Mouse (Mus musculus) inflammation-experienced regulatory T-cells, adult 6 months (primary cell): ENCODE measurements at regions not wholly inside any gene's neighbourhood (a gene's known extent, or its start where the extent isn't known, plus 50 kb on each side); places are given as distances from the start of the nearest gene placed in this dataset.

Experiments
- ATAC-seq: one replicate; pipeline ENCODE4 v1.8.0; 2017

DNA sequence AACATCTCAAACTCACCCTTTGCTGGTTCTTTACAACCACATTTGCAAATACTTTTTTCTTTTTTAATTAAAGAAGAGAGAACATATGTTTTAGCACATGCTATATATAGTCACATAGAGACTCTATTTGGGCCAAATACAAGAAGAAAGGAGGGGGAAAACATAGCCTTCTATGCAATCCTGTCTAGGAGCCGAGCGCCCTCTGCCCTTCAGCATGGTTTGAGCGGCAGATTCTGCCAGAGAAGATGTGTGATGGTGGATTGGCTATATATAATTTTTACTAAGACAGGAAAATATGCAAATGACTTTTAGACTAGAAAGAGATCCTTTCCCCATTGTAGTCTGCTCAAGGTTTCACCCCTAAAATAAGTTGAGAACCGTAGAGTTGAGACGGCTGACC, 60.0 kb upstream of the Myom1 start:
- ATAC-seq, result peak; percentile 60

DNA sequence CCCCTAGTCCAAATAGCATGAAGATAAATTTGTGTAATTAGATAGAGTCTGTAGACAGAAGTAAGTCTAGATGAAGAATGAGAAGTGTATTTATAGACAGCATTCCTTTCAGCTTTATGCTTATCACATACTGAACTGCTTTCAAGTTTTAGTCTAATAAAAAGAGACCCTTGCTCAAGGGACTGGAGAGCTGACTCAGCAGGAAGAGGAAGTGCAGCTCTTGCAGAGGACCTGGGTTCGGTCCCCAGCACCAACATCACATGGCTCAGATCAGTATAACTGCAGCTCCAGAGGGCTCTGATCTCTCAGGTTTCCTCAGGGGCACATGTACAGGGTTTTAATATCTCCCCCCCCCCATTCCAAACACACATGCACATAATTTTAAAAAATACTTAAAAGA, 68.2 kb upstream of the Myom1 start:
- ATAC-seq, result no peak

DNA sequence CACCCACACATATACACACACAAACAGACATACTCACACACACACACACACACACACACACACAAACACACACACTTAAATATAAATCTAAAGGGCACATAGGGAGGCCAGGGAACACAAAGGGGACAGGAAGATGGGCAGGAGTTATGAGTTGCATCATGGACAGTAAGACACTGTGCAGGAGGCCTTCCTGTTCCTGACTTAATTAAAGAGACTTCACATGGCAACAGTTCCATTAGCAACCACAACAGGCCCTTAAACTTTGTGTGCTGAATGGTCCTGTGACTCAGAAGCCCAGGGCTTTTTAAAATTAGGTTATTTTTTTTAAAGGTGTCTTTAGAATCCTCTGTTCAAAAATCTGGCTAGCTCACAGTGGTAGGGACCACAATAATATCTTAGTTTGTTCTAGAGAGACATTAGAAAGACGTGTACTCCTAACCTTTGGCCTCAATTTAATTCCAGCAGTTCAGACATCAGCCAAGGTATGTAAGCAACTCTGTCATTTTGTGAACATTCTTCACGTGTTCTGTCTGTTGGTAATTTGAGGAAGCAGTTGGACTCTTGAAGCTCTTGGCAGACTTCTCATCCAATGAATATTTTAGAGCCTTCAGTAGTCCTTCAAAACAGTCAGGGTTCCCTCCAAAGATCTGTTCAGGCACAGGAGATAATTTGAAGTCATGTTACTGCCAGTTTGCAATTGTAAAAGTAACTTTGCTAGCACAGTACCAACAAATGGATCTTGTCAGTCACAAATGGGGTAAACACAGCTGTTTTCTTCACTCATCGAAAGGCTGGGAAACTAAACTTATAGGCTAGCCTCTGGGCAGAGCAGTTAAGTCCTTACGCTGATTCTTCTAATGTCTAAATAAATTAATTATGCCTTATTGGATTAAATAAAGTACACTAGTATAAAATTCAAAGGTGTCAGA, 69.0 kb upstream of the Myom1 start:
- no peak for ATAC-seq

DNA sequence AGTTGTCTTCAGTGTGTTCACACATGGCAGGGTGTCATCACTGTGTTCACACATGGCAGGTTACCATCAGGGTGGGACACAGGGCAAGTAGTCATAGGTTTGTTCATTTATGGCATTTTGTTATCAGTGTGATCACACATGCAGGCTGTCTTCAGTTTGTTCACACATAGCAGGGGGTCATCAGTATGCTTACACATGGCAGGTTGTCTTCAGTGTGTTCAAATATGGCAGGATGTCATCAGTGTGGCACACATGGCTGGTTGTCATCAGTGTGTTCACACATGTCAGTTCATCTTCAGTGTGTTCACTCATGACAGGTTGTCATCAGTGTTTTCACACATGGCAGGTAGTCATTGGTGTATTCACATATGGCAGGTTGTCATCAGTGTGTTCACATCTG, 69.9 kb upstream of the Myom1 start:
- ATAC-seq, result no peak

DNA sequence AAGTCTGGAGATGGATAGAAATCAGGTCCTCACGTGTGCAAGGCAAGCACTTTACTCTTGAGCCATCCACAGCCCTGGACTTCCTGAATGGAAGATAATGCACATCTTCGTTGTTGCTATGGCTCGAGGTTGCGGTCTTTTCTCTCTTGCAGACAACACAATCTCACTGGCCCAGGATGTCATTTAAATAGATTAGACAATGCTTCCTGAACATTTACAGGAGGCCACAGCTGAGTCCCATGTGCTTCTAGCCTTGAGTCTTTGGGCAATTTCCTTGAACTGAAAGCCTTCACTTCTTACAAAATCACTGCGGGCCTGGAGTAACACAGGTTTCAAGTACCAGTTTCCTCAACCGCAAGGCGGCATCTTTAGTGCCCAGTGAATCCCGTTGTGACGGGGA, 71.8 kb upstream of the Myom1 start:
- ATAC-seq, result no peak

DNA sequence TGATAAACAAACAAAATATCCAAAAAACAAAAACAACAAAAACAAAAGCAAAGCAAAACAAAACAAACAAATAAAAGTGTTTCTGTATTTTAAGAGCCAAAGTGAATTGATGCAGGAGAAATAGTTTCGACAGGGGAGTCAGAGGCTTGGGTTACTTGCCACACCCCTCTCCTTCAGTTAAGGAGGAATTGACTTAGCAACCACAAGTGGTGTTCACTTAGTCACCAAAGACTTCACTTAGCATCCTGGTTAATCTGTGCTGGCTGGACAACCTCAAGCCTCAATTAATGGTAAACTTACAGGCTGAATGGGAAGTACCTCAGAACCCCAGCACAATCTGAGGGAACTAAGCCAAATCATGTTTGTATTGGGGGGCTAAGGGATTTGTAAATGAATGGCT, 72.9 kb upstream of the Myom1 start:
- no peak for ATAC-seq

DNA sequence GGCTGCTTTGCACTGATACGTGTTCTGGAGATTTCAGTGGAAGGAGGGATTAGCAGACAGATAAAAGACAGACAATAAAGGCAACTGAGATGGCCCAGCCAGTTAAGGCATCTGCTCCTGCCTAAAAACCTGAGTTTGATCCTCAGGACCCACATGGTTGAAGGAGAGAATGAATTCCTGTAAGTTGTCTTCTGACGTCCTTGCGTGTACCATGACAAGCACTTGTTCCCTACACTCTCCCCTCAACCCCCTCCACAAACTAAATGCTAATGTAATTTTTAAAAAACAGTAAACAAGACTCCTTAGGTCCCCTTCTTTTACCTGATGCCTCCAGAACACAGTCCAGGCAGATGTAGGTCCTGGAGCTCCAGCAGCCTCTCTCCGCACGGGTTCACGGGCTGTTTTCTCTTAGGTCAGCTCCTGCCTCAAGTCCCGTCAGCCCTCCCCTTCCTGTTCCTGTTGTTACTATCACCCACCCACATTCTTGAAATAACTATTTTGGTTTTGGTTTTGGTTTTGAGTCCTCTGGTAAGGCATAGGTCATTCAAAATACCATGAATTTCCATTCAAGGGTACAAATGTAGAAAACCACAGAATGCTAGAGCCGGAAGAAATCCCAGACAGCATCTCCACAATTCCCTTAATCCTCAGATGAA, 71.3 kb upstream of the Tgif1 start:
- peak; percentile 99 for ATAC-seq

DNA sequence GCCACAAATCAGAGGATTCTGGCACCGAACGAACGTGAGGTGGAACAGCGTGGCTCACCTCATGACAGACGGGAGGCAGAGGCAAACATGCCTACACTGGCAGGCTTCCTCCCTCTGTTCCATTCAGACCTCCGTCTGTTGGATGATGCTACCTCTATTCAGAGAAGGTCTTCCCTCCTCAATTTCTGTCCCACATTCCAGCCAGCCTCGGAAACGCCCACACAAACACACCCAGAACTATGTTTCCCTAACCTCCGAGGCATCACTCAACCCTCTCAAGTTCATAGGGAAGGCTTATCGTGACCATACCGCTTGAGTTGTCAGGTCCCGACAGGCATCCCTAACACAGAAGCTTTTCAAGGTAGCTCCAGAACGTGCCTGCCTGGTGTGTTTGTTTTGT, 68.3 kb upstream of the Tgif1 start:
- ATAC-seq, result no peak

DNA sequence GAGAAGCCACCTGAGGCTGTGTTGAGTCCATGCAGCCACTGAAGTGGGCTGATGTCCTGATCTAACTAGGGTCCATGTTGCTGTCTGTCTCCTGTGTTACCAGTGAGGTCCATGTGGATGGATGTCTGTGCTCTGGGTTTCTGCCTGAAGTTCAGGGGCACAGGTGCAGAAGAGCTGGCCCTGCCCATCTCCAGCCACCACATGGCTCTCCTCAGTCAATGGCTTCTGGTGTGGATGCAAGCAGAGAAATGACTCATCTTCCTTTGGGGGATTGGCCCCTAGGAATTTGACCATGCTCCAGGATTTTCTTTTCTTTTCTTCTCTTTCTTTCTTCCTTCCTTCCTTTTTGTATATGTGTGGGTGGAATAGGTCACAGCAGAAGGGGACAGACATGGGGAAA, 66.8 kb upstream of the Tgif1 start:
- no peak for ATAC-seq

DNA sequence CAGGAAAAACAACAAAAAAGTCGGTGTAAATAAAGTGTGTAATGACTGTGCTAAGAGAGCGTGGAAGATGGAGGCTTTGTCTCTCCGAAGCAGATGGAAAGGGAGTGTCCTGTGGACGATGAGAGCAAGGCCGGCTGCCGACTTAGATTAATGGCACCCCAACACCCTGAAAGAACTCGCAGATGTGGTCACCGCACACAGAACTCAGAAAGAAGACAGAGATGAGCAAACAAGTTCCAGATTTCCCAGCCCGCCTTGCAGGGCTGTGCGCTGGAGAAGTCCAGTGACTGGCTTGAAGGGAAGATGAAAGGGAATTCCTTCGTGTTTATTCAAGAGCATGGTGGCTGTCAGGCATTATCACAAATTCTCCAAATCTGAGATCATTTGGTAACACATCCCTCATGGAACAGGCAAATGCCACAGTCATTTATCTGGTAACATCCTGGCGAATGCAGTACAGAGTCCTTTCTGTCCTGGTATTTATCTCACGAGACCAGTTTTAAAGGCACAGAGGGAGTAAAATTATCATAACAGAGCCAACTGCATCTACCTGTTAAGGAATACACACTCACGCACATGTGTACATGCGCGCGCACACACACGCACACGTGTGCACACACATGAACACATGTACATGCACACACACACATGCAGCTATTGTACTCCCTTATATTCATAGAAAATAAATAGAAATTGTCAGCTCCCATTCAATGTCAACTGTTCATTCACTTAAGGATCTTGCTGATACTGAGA, 64.0 kb upstream of the Tgif1 start:
- ATAC-seq, result no peak

DNA sequence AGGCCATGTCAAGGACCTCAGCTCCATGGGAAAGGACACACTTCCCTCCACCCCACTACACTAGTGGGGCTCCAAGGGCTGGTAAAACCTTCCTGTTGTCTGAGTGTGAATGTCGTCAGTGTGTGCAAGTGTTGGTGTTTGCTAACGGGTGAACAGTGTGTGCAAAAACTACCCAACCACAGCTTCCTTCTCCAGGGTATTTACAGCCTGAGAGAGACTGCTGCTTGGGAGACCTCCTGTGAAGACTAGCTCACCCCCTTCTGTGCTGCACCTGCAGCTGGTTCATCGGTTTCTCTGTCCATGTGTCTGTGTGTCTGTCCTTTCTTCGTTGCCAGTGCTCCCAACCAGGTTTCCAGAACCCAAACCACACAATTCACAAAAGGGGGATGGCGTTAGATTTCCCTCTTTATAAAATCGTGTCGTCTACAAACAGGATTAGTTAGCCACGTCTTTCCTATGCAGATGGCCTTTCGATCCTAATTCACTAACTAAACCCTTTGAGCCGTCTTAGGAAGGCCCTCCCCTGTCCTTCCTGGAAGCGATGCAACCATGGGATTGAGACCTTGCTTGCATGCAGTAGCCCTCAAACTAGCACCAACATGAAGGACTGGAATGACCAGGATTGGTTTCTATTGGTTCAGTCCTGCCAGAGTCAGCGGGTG, 62.9 kb upstream of the Tgif1 start:
- no peak for ATAC-seq

DNA sequence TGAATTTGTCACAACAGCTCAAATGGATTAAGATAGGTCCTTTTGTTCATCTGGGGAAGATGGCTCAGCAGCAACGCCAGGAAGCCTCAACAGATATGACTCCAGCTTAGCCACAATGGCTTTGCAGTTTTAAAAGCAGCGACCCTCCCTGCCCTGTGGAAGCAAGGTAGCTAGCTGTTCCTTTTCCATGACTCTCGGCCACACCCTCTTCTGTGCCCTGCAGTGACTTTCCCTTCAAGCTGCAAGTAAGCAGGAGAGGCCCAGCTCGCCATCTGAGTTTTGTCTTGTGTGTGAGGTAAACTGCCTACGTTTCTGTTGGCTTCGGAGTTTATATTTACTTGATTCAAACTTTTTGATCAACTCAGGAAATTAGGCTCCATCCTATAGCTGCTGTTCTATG, 62.1 kb upstream of the Tgif1 start:
- no peak for ATAC-seq

DNA sequence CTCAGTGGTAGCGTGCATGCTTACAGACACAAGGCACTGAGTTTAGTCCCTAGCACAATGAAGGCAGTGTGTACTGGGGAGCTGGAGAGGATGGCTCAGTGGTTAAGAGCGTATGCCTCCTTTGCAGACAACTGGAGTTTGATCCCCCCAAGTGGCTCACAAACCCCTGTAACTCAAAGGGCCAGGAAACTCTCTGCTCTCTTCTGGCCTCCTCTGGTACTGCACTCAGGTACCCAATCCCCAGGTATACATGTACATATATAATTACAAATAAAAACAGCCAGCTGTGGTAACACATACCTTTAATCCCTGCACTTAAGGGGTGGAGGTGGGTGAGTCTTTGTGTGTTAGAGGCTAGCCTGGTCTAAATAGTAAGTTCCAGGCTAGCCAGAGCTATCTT, 56.9 kb upstream of the Tgif1 start:
- ATAC-seq, result peak; percentile 32

DNA sequence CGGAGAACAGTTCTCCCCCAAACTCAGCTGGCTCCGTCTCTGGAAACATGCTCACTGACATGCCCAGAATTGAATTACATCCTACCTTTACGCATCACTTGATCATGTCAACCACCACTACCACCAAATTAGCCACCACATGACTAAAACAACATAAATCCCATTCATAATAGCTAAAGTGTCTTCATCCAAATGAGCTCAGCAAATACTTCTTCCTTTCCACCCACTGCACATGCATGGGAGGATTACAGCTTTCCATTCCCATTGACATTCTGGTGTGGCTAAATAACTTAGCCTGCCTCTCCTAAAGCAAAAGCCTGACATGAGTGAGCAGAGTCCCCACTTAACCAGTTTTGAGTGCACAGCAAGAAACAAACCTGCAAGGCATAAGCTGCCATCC, 56.2 kb upstream of the Tgif1 start:
- ATAC-seq, result no peak

DNA sequence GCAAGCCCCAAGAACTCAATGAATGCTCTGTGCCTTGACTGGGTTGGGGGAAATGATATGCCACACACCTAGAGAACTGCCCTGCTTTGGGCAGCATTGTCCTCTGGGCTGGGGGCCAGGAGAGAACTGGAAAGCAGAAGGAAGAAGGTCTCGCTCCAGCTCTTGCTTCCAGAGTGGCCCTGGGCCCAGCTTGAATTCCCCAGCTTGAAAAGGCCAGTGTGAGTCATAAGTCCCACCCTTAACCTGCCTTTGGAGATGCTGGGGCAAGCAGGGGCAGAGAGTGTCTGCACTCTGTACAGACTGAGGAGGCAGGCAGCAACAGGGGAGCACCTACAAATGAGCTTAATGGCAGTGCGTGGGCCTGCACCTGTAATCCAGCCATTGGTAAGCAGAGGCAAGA, 55.0 kb upstream of the Tgif1 start:
- ATAC-seq, result no peak
